ENCODE assay signal across 22 mouse cellular contexts in genomic region chr17:49975481-49975880, GRCm38 (mm10).
DNase-seq lines count a peak whose midpoint lies in the region; ATAC-seq lines count a peak whose summit lies in the region.
"Had no signal": no experiment of that assay in that cellular context is flagged by ENCODE, and none has a peak within 500 bp of the region (broad histone marks: within the 10 kb centered on the region; RNA-seq: fewer than 3 reads in every experiment).

No protein-coding gene starts in this region.

- no peak for ATAC-seq in megakaryocyte, adult 5-6 weeks (ENCODE audit: poor library complexity, severe bottlenecking)
- ATAC-seq in neural tube, embryonic 13.5 days (ENCODE audit: low read depth), result no peak
- ATAC-seq: forebrain, embryonic 14.5 days had no signal

- H3K9ac ChIP-seq in neural tube, embryonic 13.5 days, result no peak overlapping the region; the same call in 1 of the 2 replicates
- H3K9ac ChIP-seq: embryonic facial prominence, embryonic 13.5 days; embryonic facial prominence, embryonic 15.5 days; forebrain, embryonic 12.5 days had no signal

- 68% methylated on average over 7 of the region's 7 CpGs for WGBS in heart, embryonic 10.5 days
- 65% methylated on average over 7 of the region's 7 CpGs for WGBS in neural tube, embryonic 13.5 days

- H3K9me3 ChIP-seq in heart, embryonic 10.5 days, result peaks cover 7% of the 10 kb centered on the region; the same call in 1 of the 2 replicates
- 0 out of 2 replicates have a peak, but pooled peaks cover 8% of the 10 kb centered on the region for H3K9me3 ChIP-seq in megakaryocyte, embryonic 14.5 days
- H3K9me3 ChIP-seq in neural tube, embryonic 13.5 days, result peaks cover 8% of the 10 kb centered on the region; the same call in 1 of the 2 replicates

- H3K4me1 ChIP-seq in heart, embryonic 10.5 days, result 0 out of 2 replicates have a peak, but pooled peaks cover 3% of the 10 kb centered on the region
- H3K4me1 ChIP-seq in megakaryocyte, embryonic 14.5 days, result no peaks in the 10 kb centered on the region
- peaks cover 14% of the 10 kb centered on the region for H3K4me1 ChIP-seq in neural tube, embryonic 13.5 days (replicated peaks)
- H3K4me1 ChIP-seq: embryonic facial prominence, embryonic 13.5 days; embryonic facial prominence, embryonic 15.5 days; forebrain, embryonic 12.5 days had no signal

- H3K4me3 ChIP-seq in heart, embryonic 10.5 days, result no peak overlapping the region
- H3K4me3 ChIP-seq in megakaryocyte, embryonic 14.5 days (replicated peaks), result peak overlapping the region; percentile 67
- no peak overlapping the region for H3K4me3 ChIP-seq in neural tube, embryonic 13.5 days
- H3K4me3 ChIP-seq: embryonic facial prominence, embryonic 13.5 days; embryonic facial prominence, embryonic 15.5 days; erythroblast, embryonic 14.5 days; forebrain, embryonic 10.5 days; forebrain, embryonic 12.5 days had no signal

- H3K4me2 ChIP-seq in neural tube, embryonic 13.5 days, result no peak overlapping the region
- H3K4me2 ChIP-seq: embryonic facial prominence, embryonic 13.5 days; embryonic facial prominence, embryonic 15.5 days; forebrain, embryonic 12.5 days had no signal

- peak; percentile 52 for DNase-seq in heart, embryonic 10.5 days (ENCODE audit: low spot score)
- DNase-seq in heart, postnatal 4 days, result no peak
- no peak for DNase-seq in neural tube, embryonic 10.5 days (ENCODE audit: extremely low spot score, low spot score)
- DNase-seq: adrenal gland, adult 2 months; adrenal gland, postnatal 10 days; adrenal gland, postnatal 25 days; cerebellum, adult 11 months; cerebellum, adult 18-20 months; cerebellum, adult 8-10 months; cerebellum, adult 9-11 months; cerebellum, postnatal 14 days; cerebellum, postnatal 36 days; embryo, embryonic 11 days had no signal

- H3K36me3 ChIP-seq in heart, embryonic 10.5 days, result peaks cover 4% of the 10 kb centered on the region; the same call in 1 of the 2 replicates
- no peaks in the 10 kb centered on the region for H3K36me3 ChIP-seq in megakaryocyte, embryonic 14.5 days (replicated peaks; ENCODE audit: low read length)
- H3K36me3 ChIP-seq in neural tube, embryonic 13.5 days, result no peaks in the 10 kb centered on the region
- H3K36me3 ChIP-seq: embryonic facial prominence, embryonic 13.5 days; embryonic facial prominence, embryonic 15.5 days; forebrain, embryonic 12.5 days had no signal

- no peak overlapping the region for H3K27ac ChIP-seq in heart, embryonic 10.5 days
- H3K27ac ChIP-seq in neural tube, embryonic 13.5 days (replicated peaks), result 0 out of 2 replicates have a peak overlapping the region, but pooled peaks have one; percentile 13
- H3K27ac ChIP-seq: embryonic facial prominence, embryonic 13.5 days; embryonic facial prominence, embryonic 15.5 days; forebrain, embryonic 10.5 days; forebrain, embryonic 12.5 days had no signal

- no peaks in the 10 kb centered on the region for H3K27me3 ChIP-seq in heart, embryonic 10.5 days (ENCODE audit: insufficient read depth, poor library complexity, severe bottlenecking)
- H3K27me3 ChIP-seq in megakaryocyte, embryonic 14.5 days (replicated peaks), result no peaks in the 10 kb centered on the region
- H3K27me3 ChIP-seq in neural tube, embryonic 13.5 days, result no peaks in the 10 kb centered on the region
- H3K27me3 ChIP-seq: embryonic facial prominence, embryonic 13.5 days; embryonic facial prominence, embryonic 15.5 days; forebrain, embryonic 12.5 days had no signal
